15 mouse cellular contexts compared by ENCODE assay signal in the genomic region with DNA sequence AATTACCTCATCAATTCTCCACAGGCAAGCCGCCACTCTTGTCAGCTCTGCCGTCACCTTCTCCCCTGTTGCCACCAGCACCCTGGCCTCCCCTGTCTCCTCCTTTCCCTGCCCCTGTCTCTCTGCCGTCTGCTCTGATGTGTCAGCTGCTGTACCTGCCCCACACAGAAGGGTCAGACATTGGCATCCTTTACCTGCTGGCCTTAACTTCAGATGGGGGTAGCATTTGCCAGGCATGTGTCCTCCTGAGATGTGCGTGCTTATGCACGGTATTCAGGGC. TPM values are rescaled to one million over a fixed set of nuclear protein-coding genes. Genes with fewer than 3 reads are reported as not detected.
A peak's percentile ranks its signal among the peaks of the same experiment; 100 is the strongest.
DNase-seq lines count a peak whose midpoint lies in the region; ATAC-seq lines count a peak whose summit lies in the region.
"Had no signal": no experiment of that assay in that cellular context is flagged by ENCODE, and none has a peak within 500 bp of the region (broad histone marks: within the 10 kb centered on the region; RNA-seq: fewer than 3 reads in every experiment).

No protein-coding gene starts in this region.

- no peak overlapping the region for H3K4me3 ChIP-seq in forebrain, embryonic 13.5 days
- no peak overlapping the region for H3K4me3 ChIP-seq in forebrain, embryonic 10.5 days
- no peak overlapping the region for H3K4me3 ChIP-seq in neural tube, embryonic 12.5 days
- H3K4me3 ChIP-seq in midbrain, embryonic 15.5 days, result no peak overlapping the region
- H3K4me3 ChIP-seq: heart, embryonic 10.5 days; limb, embryonic 10.5 days; liver, embryonic 12.5 days had no signal

- DNase-seq in forebrain, embryonic 10.5 days (ENCODE audit: extremely low spot score, low spot score), result no peak
- DNase-seq in neural tube, embryonic 10.5 days (ENCODE audit: extremely low spot score, low spot score), result no peak
- no peak for DNase-seq in thymus, postnatal 36 days
- DNase-seq in thymus, postnatal 4 days, result no peak
- no peak for DNase-seq in spleen, adult 12 weeks (ENCODE audit: low spot score)
- DNase-seq: gastrocnemius, postnatal 25 days; kidney, adult 8-10 months had no signal

- H3K27ac ChIP-seq in forebrain, embryonic 13.5 days, result peak overlapping the region; percentile 88
- H3K27ac ChIP-seq in forebrain, embryonic 10.5 days, result no peak overlapping the region; the same call in 1 of the 2 replicates
- peak overlapping the region; percentile 39; the same call in 1 of the 2 replicates for H3K27ac ChIP-seq in neural tube, embryonic 12.5 days
- H3K27ac ChIP-seq in midbrain, embryonic 15.5 days, result peak overlapping the region; percentile 72
- H3K27ac ChIP-seq: heart, embryonic 10.5 days; limb, embryonic 10.5 days; liver, embryonic 12.5 days had no signal

- H3K9me3 ChIP-seq in forebrain, embryonic 13.5 days (replicated peaks), result no peaks in the 10 kb centered on the region
- no peaks in the 10 kb centered on the region for H3K9me3 ChIP-seq in forebrain, embryonic 10.5 days
- H3K9me3 ChIP-seq in neural tube, embryonic 12.5 days, result no peaks in the 10 kb centered on the region
- H3K9me3 ChIP-seq in midbrain, embryonic 15.5 days, result no peaks in the 10 kb centered on the region
- H3K9me3 ChIP-seq: heart, embryonic 10.5 days; limb, embryonic 10.5 days; liver, embryonic 12.5 days had no signal

- no peak overlapping the region for H3K9ac ChIP-seq in forebrain, embryonic 13.5 days
- no peak overlapping the region for H3K9ac ChIP-seq in neural tube, embryonic 12.5 days
- H3K9ac ChIP-seq in midbrain, embryonic 15.5 days, result no peak overlapping the region; the same call in 1 of the 2 replicates
- H3K9ac ChIP-seq: liver, embryonic 12.5 days had no signal

- peaks cover 17% of the 10 kb centered on the region for H3K4me1 ChIP-seq in forebrain, embryonic 13.5 days
- no peaks in the 10 kb centered on the region for H3K4me1 ChIP-seq in forebrain, embryonic 10.5 days
- H3K4me1 ChIP-seq in neural tube, embryonic 12.5 days, result peaks cover 18% of the 10 kb centered on the region
- peaks cover 11% of the 10 kb centered on the region for H3K4me1 ChIP-seq in midbrain, embryonic 15.5 days
- H3K4me1 ChIP-seq: heart, embryonic 10.5 days; limb, embryonic 10.5 days; liver, embryonic 12.5 days had no signal

- peaks cover 14% of the 10 kb centered on the region; the same call in 1 of the 2 replicates for H3K36me3 ChIP-seq in forebrain, embryonic 13.5 days (ENCODE audit: poor library complexity, severe bottlenecking)
- H3K36me3 ChIP-seq in forebrain, embryonic 10.5 days (replicated peaks), result peaks cover 16% of the 10 kb centered on the region
- H3K36me3 ChIP-seq in neural tube, embryonic 12.5 days, result peaks cover 12% of the 10 kb centered on the region
- H3K36me3 ChIP-seq in midbrain, embryonic 15.5 days (replicated peaks), result peaks cover 7% of the 10 kb centered on the region; the same call in 1 of the 2 replicates

- no peak overlapping the region for H3K4me2 ChIP-seq in forebrain, embryonic 13.5 days
- no peak overlapping the region for H3K4me2 ChIP-seq in neural tube, embryonic 12.5 days (replicated peaks)
- H3K4me2 ChIP-seq in midbrain, embryonic 15.5 days, result no peak overlapping the region
- H3K4me2 ChIP-seq: liver, embryonic 12.5 days had no signal

- ATAC-seq in forebrain, embryonic 13.5 days, result peak; percentile 26; the same call in 1 of the 2 replicates
- peak; percentile 27; the same call in 1 of the 2 replicates for ATAC-seq in neural tube, embryonic 12.5 days (ENCODE audit: low FRiP score, low read depth)
- no peak for ATAC-seq in midbrain, embryonic 15.5 days (replicated peaks)
- ATAC-seq: liver, embryonic 12.5 days had no signal

- WGBS in forebrain, embryonic 13.5 days, result 65% methylated on average over 5 of the region's 5 CpGs
- WGBS in forebrain, embryonic 10.5 days, result 89% methylated on average over 5 of the region's 5 CpGs
- WGBS in neural tube, embryonic 12.5 days, result 71% methylated on average over 5 of the region's 5 CpGs
- 58% methylated on average over 5 of the region's 5 CpGs for WGBS in midbrain, embryonic 15.5 days

- no peaks in the 10 kb centered on the region for H3K27me3 ChIP-seq in forebrain, embryonic 13.5 days
- peaks cover 12% of the 10 kb centered on the region; the same call in 1 of the 2 replicates for H3K27me3 ChIP-seq in forebrain, embryonic 10.5 days (ENCODE audit: poor library complexity, severe bottlenecking)
- no peaks in the 10 kb centered on the region for H3K27me3 ChIP-seq in neural tube, embryonic 12.5 days (replicated peaks)
- H3K27me3 ChIP-seq in midbrain, embryonic 15.5 days (replicated peaks), result no peaks in the 10 kb centered on the region
- H3K27me3 ChIP-seq: CH12.LX; liver, embryonic 12.5 days had no signal

RNA-seq across cellular contexts. Expression of a gene that starts 18.8 kb away (rescaled TPM):
- polyA plus RNA-seq in forebrain, embryonic 13.5 days (2015; fragmentation: Nextera tagmentation; extraction: Ambion mirVana), result 15.4 and 17.4 TPM in 2 replicates
- polyA plus RNA-seq in forebrain, embryonic 10.5 days (2016; fragmentation: Nextera tagmentation; extraction: Ambion mirVana), result 19.0 and 19.1 TPM in 2 replicates
- 16.6 and 18.3 TPM in 2 replicates for polyA plus RNA-seq in neural tube, embryonic 12.5 days (2016; fragmentation: Nextera tagmentation; extraction: Ambion mirVana)
- 16.4 and 18.3 TPM in 2 replicates for polyA plus RNA-seq in midbrain, embryonic 15.5 days (2015; fragmentation: Nextera tagmentation; extraction: Ambion mirVana)

RNA-seq across cellular contexts. Expression of a gene that starts 53.7 kb away (rescaled TPM):
- 0.28 and 0.74 TPM in 2 replicates for polyA plus RNA-seq in forebrain, embryonic 13.5 days (2015; fragmentation: Nextera tagmentation; extraction: Ambion mirVana)
- 0.71 and 0.72 TPM in 2 replicates for polyA plus RNA-seq in forebrain, embryonic 10.5 days (2016; fragmentation: Nextera tagmentation; extraction: Ambion mirVana)
- 5.4 and 7.2 TPM in 2 replicates for polyA plus RNA-seq in neural tube, embryonic 12.5 days (2016; fragmentation: Nextera tagmentation; extraction: Ambion mirVana)
- polyA plus RNA-seq in midbrain, embryonic 15.5 days (2015; fragmentation: Nextera tagmentation; extraction: Ambion mirVana), result 2.0 and 2.1 TPM in 2 replicates
- polyA plus RNA-seq: spleen, adult 2 months had no signal
